Mouse (Mus musculus): ENCODE data around the gene Paqr5. TPM values are rescaled to one million over a fixed set of nuclear protein-coding genes. Genes with fewer than 3 reads are reported as not detected.

The Paqr5 gene
- polyA plus RNA-seq, 2 experiments = 0.08 to 0.11 TPM

DNA sequence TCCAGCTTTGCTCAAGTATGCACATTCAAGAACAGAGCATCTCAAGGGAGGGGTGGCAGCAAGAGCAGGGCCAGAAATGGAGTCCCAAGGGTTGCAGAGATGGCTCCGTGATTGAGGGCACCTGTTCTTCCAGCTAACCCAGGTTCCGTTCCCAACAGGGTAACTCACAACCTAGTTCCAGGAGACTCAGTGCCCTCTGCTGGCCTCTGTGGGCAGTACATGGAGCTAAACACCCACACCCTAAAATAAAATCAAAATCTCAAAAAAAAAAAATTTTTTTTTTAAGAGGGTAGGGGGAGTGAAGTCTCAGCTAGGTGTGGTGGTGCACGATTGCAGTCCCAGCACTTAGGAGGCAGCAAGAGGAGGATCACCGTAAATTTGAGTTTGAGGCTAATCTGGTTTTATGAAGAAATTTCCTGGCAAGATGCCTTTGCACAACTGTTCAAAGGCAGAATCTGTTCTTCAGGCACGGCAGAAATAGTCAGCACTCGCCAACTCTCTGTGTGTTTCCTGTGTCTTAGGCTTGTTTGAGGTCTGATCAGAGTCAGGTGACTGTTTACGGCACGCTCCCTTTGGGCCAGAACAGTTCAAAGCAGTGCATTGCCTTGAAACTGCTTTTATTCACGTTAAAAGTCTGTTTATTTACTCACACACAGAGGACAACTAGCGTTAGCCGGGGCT lies 41.3 kb downstream of the Paqr5 start:
- H3K9me3 ChIP-seq (ENCODE audit: control insufficient read depth, low read length) = no peaks in the 10 kb centered on the region
- no peaks in the 10 kb centered on the region for H3K36me3 ChIP-seq (replicated peaks; ENCODE audit: control insufficient read depth, insufficient read depth, low read depth)
- ATAC-seq (ENCODE audit: insufficient read depth) (no peak), DNase-seq (ENCODE audit: low read depth in 3 of 3, low spot score in 3 of 3) (no peak)
- H3K4me3 ChIP-seq (ENCODE audit: insufficient read depth in 1 of 2, low read depth in 2 of 2, low read length in 2 of 2) = no peak overlapping the region
- no peaks in the 10 kb centered on the region; a peak in 1 of 4 replicates for H3K4me1 ChIP-seq (replicated peaks; ENCODE audit: control insufficient read depth in 2 of 2, insufficient read depth in 2 of 2, low read length in 1 of 2)
- H3K27me3 ChIP-seq (ENCODE audit: control insufficient read depth, insufficient read depth, low read length) = no peaks in the 10 kb centered on the region
- H3K9ac ChIP-seq (replicated peaks) = no peak overlapping the region
- H3K4me2 ChIP-seq (ENCODE audit: low read depth) = no peak overlapping the region
- TF ChIP-seq CTCF (IDR thresholded peaks at IDR 0.05; ENCODE audit: low read depth) = peak; percentile 71
- no peak for TF ChIP-seq EP300 (IDR thresholded peaks at IDR 0.05; ENCODE audit: low read depth)
- WGBS (ENCODE audit: insufficient replicate concordance) = 42% methylated on average over 11 of the region's 11 CpGs
- no peak overlapping the region for H3K27ac ChIP-seq

GRCm38 (mm10) chr9:61982940-61983620 lies 43.6 kb downstream of the Paqr5 start:
- TF ChIP-seq CTCF (IDR thresholded peaks at IDR 0.05; ENCODE audit: low read depth) (no peak), EP300 (IDR thresholded peaks at IDR 0.05; ENCODE audit: low read depth) (no peak)
- Histone ChIP-seq H3K27me3 (ENCODE audit: control insufficient read depth, insufficient read depth, low read length) (no peaks in the 10 kb centered on the region), H3K9me3 (ENCODE audit: control insufficient read depth, low read length) (no peaks in the 10 kb centered on the region), H3K4me2 (ENCODE audit: low read depth) (no peak overlapping the region), H3K36me3 (replicated peaks; ENCODE audit: control insufficient read depth, insufficient read depth, low read depth) (no peaks in the 10 kb centered on the region), H3K4me1 (replicated peaks; ENCODE audit: control insufficient read depth in 2 of 2, insufficient read depth in 2 of 2, low read length in 1 of 2) (no peaks in the 10 kb centered on the region; a peak in 1 of 4 replicates), H3K9ac (replicated peaks) (no peak overlapping the region), H3K4me3 (ENCODE audit: insufficient read depth in 1 of 2, low read depth in 2 of 2, low read length in 2 of 2) (no peak overlapping the region), H3K27ac (no peak overlapping the region)
- ATAC-seq (ENCODE audit: insufficient read depth) (no peak), DNase-seq (ENCODE audit: low read depth in 3 of 3, low spot score in 3 of 3) (no peak)
- 61% methylated on average over 7 of the region's 7 CpGs for WGBS (ENCODE audit: insufficient replicate concordance)

DNA sequence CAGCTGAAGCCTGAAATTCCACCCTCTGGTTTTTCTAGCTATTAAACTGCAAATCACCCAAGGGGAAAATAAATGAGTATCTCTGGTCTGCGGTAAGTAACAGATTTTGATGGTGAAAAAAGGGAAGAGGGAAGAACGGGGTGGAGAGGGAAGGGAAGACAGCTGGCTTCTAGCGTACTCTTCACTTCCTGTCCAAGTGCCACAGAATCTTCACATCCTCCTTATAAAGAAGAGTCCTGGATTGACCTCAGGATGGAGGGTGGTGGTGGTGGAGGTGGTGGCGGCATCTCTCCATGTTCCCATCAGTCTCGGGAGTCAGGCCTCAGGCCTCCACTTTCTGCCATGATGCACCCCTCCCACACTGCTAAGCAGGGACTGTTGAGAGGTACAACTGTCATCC lies 44.8 kb downstream of the Paqr5 start:
- H3K4me1 ChIP-seq (replicated peaks; ENCODE audit: control insufficient read depth in 2 of 2, insufficient read depth in 2 of 2, low read length in 1 of 2) = no peaks in the 10 kb centered on the region; a peak in 2 of 4 replicates
- WGBS (ENCODE audit: insufficient replicate concordance) = 46% methylated on average over 5 of the region's 5 CpGs
- no peak overlapping the region for H3K27ac ChIP-seq
- no peak overlapping the region for H3K4me3 ChIP-seq (ENCODE audit: insufficient read depth in 1 of 2, low read depth in 2 of 2, low read length in 2 of 2)
- H3K9ac ChIP-seq (replicated peaks) = no peak overlapping the region
- H3K27me3 ChIP-seq (ENCODE audit: control insufficient read depth, insufficient read depth, low read length) = no peaks in the 10 kb centered on the region
- ATAC-seq (ENCODE audit: insufficient read depth) (no peak), DNase-seq (ENCODE audit: low read depth in 3 of 3, low spot score in 3 of 3) (no peak)
- no peaks in the 10 kb centered on the region for H3K9me3 ChIP-seq (ENCODE audit: control insufficient read depth, low read length)
- no peak for TF ChIP-seq EP300 (IDR thresholded peaks at IDR 0.05; ENCODE audit: low read depth)
- TF ChIP-seq CTCF (IDR thresholded peaks at IDR 0.05; ENCODE audit: low read depth) = no peak
- no peak overlapping the region for H3K4me2 ChIP-seq (ENCODE audit: low read depth)
- H3K36me3 ChIP-seq (replicated peaks; ENCODE audit: control insufficient read depth, insufficient read depth, low read depth) = no peaks in the 10 kb centered on the region

- WGBS (ENCODE audit: insufficient replicate concordance) = 54% methylated on average over 2 of the region's 2 CpGs
- no peak for ATAC-seq (ENCODE audit: insufficient read depth)
Observed at GRCm38 (mm10) chr9:61979983-61980382, 46.7 kb downstream of the Paqr5 start.

GRCm38 (mm10) chr9:61977258-61977945 lies 49.3 kb downstream of the Paqr5 start:
- TF ChIP-seq EP300 (IDR thresholded peaks at IDR 0.05; ENCODE audit: low read depth) (no peak), CTCF (IDR thresholded peaks at IDR 0.05; ENCODE audit: low read depth) (no peak)

More at GRCm38 (mm10) chr9:61979983-61980382, 46.7 kb downstream of the Paqr5 start:
- no peaks in the 10 kb centered on the region for H3K36me3 ChIP-seq (replicated peaks; ENCODE audit: control insufficient read depth, insufficient read depth, low read depth)
- no peak for DNase-seq (ENCODE audit: low read depth in 3 of 3, low spot score in 3 of 3)
- no peak overlapping the region for H3K9ac ChIP-seq (replicated peaks)
- TF ChIP-seq CTCF (IDR thresholded peaks at IDR 0.05; ENCODE audit: low read depth) (peak; percentile 47; the same call in 1 of the 2 replicates), EP300 (IDR thresholded peaks at IDR 0.05; ENCODE audit: low read depth) (no peak)
- no peaks in the 10 kb centered on the region; a peak in 1 of 4 replicates for H3K4me1 ChIP-seq (replicated peaks; ENCODE audit: control insufficient read depth in 2 of 2, insufficient read depth in 2 of 2, low read length in 1 of 2)
- H3K9me3 ChIP-seq (ENCODE audit: control insufficient read depth, low read length) = no peaks in the 10 kb centered on the region
- H3K4me2 ChIP-seq (ENCODE audit: low read depth) = no peak overlapping the region
- H3K4me3 ChIP-seq (ENCODE audit: insufficient read depth in 1 of 2, low read depth in 2 of 2, low read length in 2 of 2) = no peak overlapping the region
- no peaks in the 10 kb centered on the region for H3K27me3 ChIP-seq (ENCODE audit: control insufficient read depth, insufficient read depth, low read length)
- no peak overlapping the region for H3K27ac ChIP-seq

More at GRCm38 (mm10) chr9:61977258-61977945, 49.3 kb downstream of the Paqr5 start:
- DNase-seq (ENCODE audit: low read depth in 3 of 3, low spot score in 3 of 3) (no peak), ATAC-seq (ENCODE audit: insufficient read depth) (no peak)
- WGBS (ENCODE audit: insufficient replicate concordance) = 70% methylated on average over 13 of the region's 13 CpGs
- no peak overlapping the region for H3K9ac ChIP-seq (replicated peaks)
- H3K27me3 ChIP-seq (ENCODE audit: control insufficient read depth, insufficient read depth, low read length) = no peaks in the 10 kb centered on the region
- no peak overlapping the region for H3K4me3 ChIP-seq (ENCODE audit: insufficient read depth in 1 of 2, low read depth in 2 of 2, low read length in 2 of 2)
- no peak overlapping the region for H3K4me2 ChIP-seq (ENCODE audit: low read depth)
- no peaks in the 10 kb centered on the region for H3K36me3 ChIP-seq (replicated peaks; ENCODE audit: control insufficient read depth, insufficient read depth, low read depth)
- no peaks in the 10 kb centered on the region; a peak in 1 of 4 replicates for H3K4me1 ChIP-seq (replicated peaks; ENCODE audit: control insufficient read depth in 2 of 2, insufficient read depth in 2 of 2, low read length in 1 of 2)
- no peaks in the 10 kb centered on the region for H3K9me3 ChIP-seq (ENCODE audit: control insufficient read depth, low read length)
- no peak overlapping the region for H3K27ac ChIP-seq

Data from liver, embryonic 14.5 days (tissue).